8 mouse cellular contexts compared by ENCODE assay signal in genomic region chr2:75831881-75832633, GRCm38 (mm10). TPM values are rescaled to one million over a fixed set of nuclear protein-coding genes. Genes with fewer than 3 reads are reported as not detected.
DNase-seq lines count a peak whose midpoint lies in the region; ATAC-seq and TF ChIP-seq lines count a peak whose summit lies in the region.

TSS of gene Agps (plus strand) at chr2:75832177.

- peaks cover 9% of the 10 kb centered on the region for H3K4me1 ChIP-seq in hindbrain, postnatal 0 days (ENCODE audit: insufficient read depth, low read length)

- H3K9me3 ChIP-seq in hindbrain, postnatal 0 days (ENCODE audit: low read length) = no peaks in the 10 kb centered on the region

- ATAC-seq in hindbrain, postnatal 0 days = peak; percentile 95
- ATAC-seq in megakaryocyte, adult 5-6 weeks (ENCODE audit: poor library complexity, severe bottlenecking) = peak; percentile 90

- no peaks in the 10 kb centered on the region for H3K27me3 ChIP-seq in hindbrain, postnatal 0 days (ENCODE audit: insufficient read depth, low read length)

- DNase-seq in T-cell, adult 2 months (ENCODE audit: low spot score) = peak; percentile 86
- peak; percentile 87 to 90 for DNase-seq in cerebellum, postnatal 36 days
- peak; percentile 86 for DNase-seq in gastrocnemius, adult 18-20 months (ENCODE audit: low spot score)
- DNase-seq in hindbrain, postnatal 0 days (ENCODE audit: low spot score) = peak; percentile 91
- DNase-seq in left cerebral cortex, adult 2 months (ENCODE audit: extremely low spot score in 1 of 2, low spot score in 2 of 2) = peak; percentile 90 to 91
- DNase-seq in right cerebral cortex, adult 2 months (ENCODE audit: low spot score in 2 of 2) = peak; percentile 78 to 85
- peak; percentile 89 for DNase-seq in urinary bladder, postnatal 14 days (ENCODE audit: low spot score)

- peak within 1 kb of the TSS; percentile 83 for H3K9ac ChIP-seq in hindbrain, postnatal 0 days (replicated peaks; ENCODE audit: low read length)

- H3K27ac ChIP-seq in hindbrain, postnatal 0 days = peak within 1 kb of the TSS; percentile 76
- peak within 1 kb of the TSS; percentile 73 for H3K27ac ChIP-seq in left cerebral cortex, adult 2 months

- intact Hi-C loops in left cerebral cortex, adult 2 months (cut with DNase I) = loop anchor here (5.0 kb wide), 1 partner anchor 175 kb away; the partner anchor contains the start of gene Hnrnpa3

- WGBS in hindbrain, postnatal 0 days = 1% methylated on average over 73 of the region's 86 CpGs

- no peaks in the 10 kb centered on the region for H3K36me3 ChIP-seq in hindbrain, postnatal 0 days (ENCODE audit: insufficient read depth, low read length)

- H3K4me3 ChIP-seq in hindbrain, postnatal 0 days (ENCODE audit: low read length) = peak within 1 kb of the TSS; percentile 77
- H3K4me3 ChIP-seq in left cerebral cortex, adult 2 months = peak within 1 kb of the TSS; percentile 88

- peak within 1 kb of the TSS; percentile 86 for H3K4me2 ChIP-seq in hindbrain, postnatal 0 days (ENCODE audit: low read depth, low read length)

- TF ChIP-seq CTCF in hindbrain, postnatal 0 days (IDR thresholded peaks at IDR 0.05; ENCODE audit: low read depth) = no peak; the same call in 1 of the 2 replicates
- TF ChIP-seq CTCF in left cerebral cortex, adult 2 months (IDR thresholded peaks at IDR 0.05) = peak; percentile 14

RNA-seq across cellular contexts. Expression of gene Agps, which starts in this region (rescaled TPM):
- 10 to 100 TPM; 20.8 to 21.4 TPM for total RNA-seq in gastrocnemius, adult 18-20 months (2021)
- 32.7 and 40.0 TPM in 2 replicates for total RNA-seq in hindbrain, postnatal 0 days (2014; rRNA removed)
- polyA plus RNA-seq in hindbrain, postnatal 0 days (2015; fragmentation: Nextera tagmentation; extraction: Ambion mirVana) = 17.1 and 17.8 TPM in 2 replicates
- 10 to 100 TPM; 33.7 to 36.8 TPM for total RNA-seq in left cerebral cortex, adult 2 months (2021)
- total RNA-seq in megakaryocyte, adult 5-6 weeks (2015) = 82.9 and 92.0 TPM in 2 replicates
- 81.7 and 82.2 TPM in 2 replicates for total RNA-seq in megakaryocyte, adult 5-6 weeks (2017)

Comparison
In these comparisons a context has a peak if more than half of its experiments do, and no peak if none do; other contexts are left out.
1. Peak in every context shown above with its lines: DNase-seq, ATAC-seq, H3K4me3 ChIP-seq and H3K27ac ChIP-seq.